Mouse (Mus musculus) liver, adult 2 months (tissue): Measurements from ENCODE around the gene Bpifb2.

Experiments used
- CTCF ChIP-seq: fragments of 200-500 bp; IDR thresholded peaks from 2 replicates; pipeline ENCODE4 v1.5.1; 2011; ENCODE audit warnings: low read depth, low read length, control low read depth
- POLR2A ChIP-seq: fragments of 200-500 bp; IDR thresholded peaks from 2 replicates; pipeline ENCODE4 v1.6.1; 2011; ENCODE audit warnings: low read length, control low read depth; ENCODE audit not compliant: insufficient read depth; ENCODE audit errors: extremely low read depth

DNA sequence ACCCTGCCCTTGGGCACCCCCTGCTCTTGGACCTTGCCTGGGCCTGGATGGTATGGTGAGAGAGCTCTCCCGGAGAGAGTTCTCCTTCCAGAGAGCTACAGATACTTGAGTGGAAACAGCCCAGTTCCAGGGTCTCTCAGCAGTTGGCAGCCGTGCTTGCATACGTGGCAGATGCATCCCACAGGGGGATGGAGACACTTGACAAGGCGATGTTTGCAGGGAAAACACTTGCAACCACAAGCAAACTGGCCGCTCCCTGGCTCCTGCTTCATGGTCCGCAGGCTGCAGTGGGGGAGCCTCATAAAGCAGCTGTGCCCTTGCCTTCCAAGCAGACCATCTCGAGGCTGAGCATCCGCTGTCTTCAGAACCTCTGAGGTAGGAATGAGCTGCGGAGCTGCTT lies at the start of gene Bpifb2:
- no peak for TF ChIP-seq POLR2A
- no peak for TF ChIP-seq CTCF
